Mouse (Mus musculus) activated CD4-positive, CD25-positive, alpha-beta regulatory T cell, adult 4 months (primary cell): ENCODE data around the gene Nbl1. TPM values are rescaled to one million over a fixed set of nuclear protein-coding genes. Genes with fewer than 3 reads are reported as not detected.

Experiments used
- polyA plus RNA-seq, 2 experiments: library from polyadenylated mRNA; unstranded; fragments of 100-300 nt; shearing (Covaris generic); gene quantifications; one replicate each; pipeline ENCODE4 v1.2.1; 2017

Gene Nbl1
- polyA plus RNA-seq, 2 experiments from 2014 or later = 0.27 TPM; not detected in 1

Other genes with a start within 250 kb of the Nbl1 start
- gene Pla2g5, start 229.5 kb downstream of the Nbl1 start, polyA plus RNA-seq = not detected
- not detected for gene Gm13030, start 219.0 kb downstream of the Nbl1 start, polyA plus RNA-seq
- not detected for gene Pla2g2e, start 215.1 kb downstream of the Nbl1 start, polyA plus RNA-seq
- gene Otud3, start 179.0 kb downstream of the Nbl1 start, polyA plus RNA-seq = under 1 TPM in 1 of 2 experiments, not detected in 1; 0.66 TPM
- not detected for gene Rnf186, start 125.9 kb downstream of the Nbl1 start, polyA plus RNA-seq
- 10 to 100 TPM; 19.1 to 32.4 TPM for gene Tmco4, start 120.1 kb downstream of the Nbl1 start, polyA plus RNA-seq
- not detected for gene Htr6, start 17.4 kb downstream of the Nbl1 start, polyA plus RNA-seq
- 100 to 1,000 TPM; 358 to 400 TPM for gene Minos1, start 38.1 kb upstream of the Nbl1 start, polyA plus RNA-seq
- 100 to 1,000 TPM; 633 to 647 TPM for gene Capzb, start 99.9 kb upstream of the Nbl1 start, polyA plus RNA-seq
- gene Pqlc2, start 217.7 kb upstream of the Nbl1 start, polyA plus RNA-seq = 1 to 10 TPM; 7.6 to 9.9 TPM
- gene Akr7a5, start 217.8 kb upstream of the Nbl1 start, polyA plus RNA-seq = 1 to 10 TPM; 7.5 to 8.2 TPM